In genomic region chr11:28853102-28853800, GRCm38 (mm10) we compare ENCODE assay signal across 8 mouse cellular contexts. TPM values are rescaled to one million over a fixed set of nuclear protein-coding genes. Genes with fewer than 3 reads are reported as not detected.
A peak's percentile ranks its signal among the peaks of the same experiment; 100 is the strongest.
DNase-seq lines count a peak whose midpoint lies in the region; ATAC-seq and TF ChIP-seq lines count a peak whose summit lies in the region.

TSS of gene Efemp1 (plus strand) at chr11:28853204.

- no peaks in the 10 kb centered on the region for H3K27me3 ChIP-seq in intestine, embryonic 16.5 days (replicated peaks; ENCODE audit: control insufficient read depth, insufficient read depth, low read length)
- peaks cover 31% of the 10 kb centered on the region for H3K27me3 ChIP-seq in limb, embryonic 10.5 days (ENCODE audit: low read depth, poor library complexity, severe bottlenecking)
- peaks cover 5% of the 10 kb centered on the region; the same call in 1 of the 2 replicates for H3K27me3 ChIP-seq in midbrain, embryonic 11.5 days (ENCODE audit: control insufficient read depth, insufficient read depth, low read length)
- H3K27me3 ChIP-seq in stomach, embryonic 16.5 days (ENCODE audit: control insufficient read depth, insufficient read depth, low read length) = no peaks in the 10 kb centered on the region

- TF ChIP-seq POLR2A in cortical plate, adult 2 months (IDR thresholded peaks at IDR 0.05; ENCODE audit: extremely low read depth, insufficient read depth, low read length) = no peak

- H3K4me1 ChIP-seq in cortical plate, adult 2 months (ENCODE audit: control insufficient read depth, insufficient read depth, low read length) = peaks cover 2% of the 10 kb centered on the region; the same call in 1 of the 2 replicates
- H3K4me1 ChIP-seq in intestine, embryonic 16.5 days (ENCODE audit: control insufficient read depth, insufficient read depth, low read length) = 0 out of 2 replicates have a peak, but pooled peaks cover 5% of the 10 kb centered on the region
- peaks cover 21% of the 10 kb centered on the region for H3K4me1 ChIP-seq in limb, embryonic 10.5 days
- H3K4me1 ChIP-seq in midbrain, embryonic 11.5 days (ENCODE audit: control insufficient read depth, insufficient read depth, low read length) = no peaks in the 10 kb centered on the region
- H3K4me1 ChIP-seq in stomach, embryonic 16.5 days (ENCODE audit: control insufficient read depth, insufficient read depth, low read length) = peaks cover 9% of the 10 kb centered on the region; the same call in 1 of the 2 replicates

- TF ChIP-seq CTCF in cortical plate, adult 2 months (IDR thresholded peaks at IDR 0.05; ENCODE audit: extremely low read depth, insufficient read depth, low read length) = no peak

- H3K4me3 ChIP-seq in cortical plate, adult 2 months (ENCODE audit: insufficient read depth, low read length) = peak within 1 kb of the TSS; percentile 37
- peak within 1 kb of the TSS; percentile 53 for H3K4me3 ChIP-seq in intestine, embryonic 16.5 days (ENCODE audit: low read length)
- H3K4me3 ChIP-seq in limb, embryonic 10.5 days = peak within 1 kb of the TSS; percentile 69
- H3K4me3 ChIP-seq in midbrain, embryonic 11.5 days (ENCODE audit: low read depth, low read length) = peak within 1 kb of the TSS; percentile 45
- H3K4me3 ChIP-seq in stomach, embryonic 16.5 days (replicated peaks; ENCODE audit: low read length) = peak within 1 kb of the TSS; percentile 63

- no peaks in the 10 kb centered on the region for H3K9me3 ChIP-seq in intestine, embryonic 16.5 days (ENCODE audit: control insufficient read depth, low read length)
- no peaks in the 10 kb centered on the region for H3K9me3 ChIP-seq in limb, embryonic 10.5 days (replicated peaks)
- no peaks in the 10 kb centered on the region for H3K9me3 ChIP-seq in midbrain, embryonic 11.5 days (ENCODE audit: control insufficient read depth, low read length)
- H3K9me3 ChIP-seq in stomach, embryonic 16.5 days (replicated peaks; ENCODE audit: control insufficient read depth, low read length) = no peaks in the 10 kb centered on the region

- under 1% methylated on average over 30 of the region's 30 CpGs for WGBS in intestine, embryonic 16.5 days
- WGBS in limb, embryonic 10.5 days = under 1% methylated on average over 30 of the region's 30 CpGs
- WGBS in midbrain, embryonic 11.5 days = under 1% methylated on average over 30 of the region's 30 CpGs
- under 1% methylated on average over 30 of the region's 30 CpGs for WGBS in stomach, embryonic 16.5 days

- H3K4me2 ChIP-seq in intestine, embryonic 16.5 days (ENCODE audit: low read depth, low read length) = peak within 1 kb of the TSS; percentile 90
- H3K4me2 ChIP-seq in midbrain, embryonic 11.5 days = peak within 1 kb of the TSS; percentile 92
- H3K4me2 ChIP-seq in stomach, embryonic 16.5 days (ENCODE audit: low read depth, low read length) = peak within 1 kb of the TSS; percentile 81

- H3K36me3 ChIP-seq in intestine, embryonic 16.5 days (ENCODE audit: control insufficient read depth, insufficient read depth, low read length) = no peaks in the 10 kb centered on the region
- H3K36me3 ChIP-seq in limb, embryonic 10.5 days = no peaks in the 10 kb centered on the region
- no peaks in the 10 kb centered on the region for H3K36me3 ChIP-seq in midbrain, embryonic 11.5 days (ENCODE audit: control insufficient read depth, insufficient read depth, low read length)
- no peaks in the 10 kb centered on the region for H3K36me3 ChIP-seq in stomach, embryonic 16.5 days (ENCODE audit: control insufficient read depth, insufficient read depth, low read length)

- H3K27ac ChIP-seq in cortical plate, adult 2 months (ENCODE audit: insufficient read depth, low read length) = no peak within 1 kb of the TSS
- H3K27ac ChIP-seq in intestine, embryonic 16.5 days (ENCODE audit: low read length) = no peak within 1 kb of the TSS
- peak within 1 kb of the TSS; percentile 82 for H3K27ac ChIP-seq in limb, embryonic 10.5 days
- H3K27ac ChIP-seq in midbrain, embryonic 11.5 days (ENCODE audit: low read depth, low read length) = no peak within 1 kb of the TSS
- H3K27ac ChIP-seq in stomach, embryonic 16.5 days (ENCODE audit: low read length) = no peak within 1 kb of the TSS

- peak; percentile 90 for ATAC-seq in intestine, embryonic 16.5 days
- ATAC-seq in midbrain, embryonic 11.5 days (ENCODE audit: low FRiP score) = peak; percentile 87
- ATAC-seq in stomach, embryonic 16.5 days (ENCODE audit: insufficient read depth, low FRiP score) = peak; percentile 83

- peak; percentile 65 for DNase-seq in R1 (ENCODE audit: low read depth, low spot score)
- DNase-seq in heart, adult 18-20 months = peak; percentile 55 to 64
- DNase-seq in limb, embryonic 10.5 days (ENCODE audit: low spot score) = peak; percentile 66
- DNase-seq in midbrain, embryonic 11.5 days (ENCODE audit: low spot score, missing footprints) = peak; percentile 92
- no peak for DNase-seq in B cell, adult 2 months

- peak within 1 kb of the TSS; percentile 61 for H3K9ac ChIP-seq in intestine, embryonic 16.5 days (ENCODE audit: low read depth, low read length)
- H3K9ac ChIP-seq in midbrain, embryonic 11.5 days (ENCODE audit: low read length) = peak within 1 kb of the TSS; percentile 58; the same call in 1 of the 2 replicates
- peak within 1 kb of the TSS; percentile 74 for H3K9ac ChIP-seq in stomach, embryonic 16.5 days (ENCODE audit: low read length)

RNA-seq across cellular contexts. Expression of gene Efemp1, which starts in this region (rescaled TPM):
- 13.1 and 15.8 TPM in 2 replicates for polyA plus RNA-seq in cortical plate, adult 2 months (2012; rRNA removed)
- 10 to 100 TPM; 20.3 to 23.4 TPM for total RNA-seq in heart, adult 18-20 months (2021)
- 11.2 and 12.5 TPM in 2 replicates for polyA plus RNA-seq in intestine, embryonic 16.5 days (2015; fragmentation: Nextera tagmentation; extraction: Ambion mirVana)
- 4.9 and 5.0 TPM in 2 replicates for polyA plus RNA-seq in limb, embryonic 10.5 days (2016; fragmentation: Nextera tagmentation; extraction: Ambion mirVana)
- 11.0 and 14.6 TPM in 2 replicates for polyA plus RNA-seq in midbrain, embryonic 11.5 days (2014; fragmentation: Nextera tagmentation; extraction: Ambion mirVana)
- polyA plus RNA-seq in stomach, embryonic 16.5 days (2015; fragmentation: Nextera tagmentation; extraction: Ambion mirVana) = 14.8 TPM in 2 replicates

Comparison
In these comparisons a context has a peak if more than half of its experiments do, and no peak if none do; other contexts are left out.
1. DNase-seq: peak in R1 (single experiment), heart, adult 18-20 months (2 of 2), limb, embryonic 10.5 days (single experiment) and midbrain, embryonic 11.5 days (single experiment); none in B cell, adult 2 months (0 of 2).
2. Peak in every context shown above with its lines, with median percentiles within 50 percentile points of each other: H3K4me3 ChIP-seq, ATAC-seq, H3K4me2 ChIP-seq and H3K9ac ChIP-seq.